Mouse (Mus musculus) layer of hippocampus, adult 11-12 months (tissue): ENCODE results near the gene Ryk.

Source experiments
- DNase-seq: peaks from one replicate; pipeline ENCODE4 v3.0.0; 2022; ENCODE audit warnings: low spot score

The Ryk gene

GRCm38 (mm10) chr9:102859399-102859798 lies 24.7 kb downstream of the Ryk start:
- no peak for DNase-seq

- DNase-seq = no peak
These were observed 25.2 kb downstream of the Ryk start for GRCm38 (mm10) chr9:102859963-102860362.

- DNase-seq = no peak
These were observed 26.2 kb downstream of the Ryk start for GRCm38 (mm10) chr9:102860802-102861469.

GRCm38 (mm10) chr9:102861789-102862188 lies 27.1 kb downstream of the Ryk start:
- DNase-seq = no peak

GRCm38 (mm10) chr9:102862260-102862659 lies 27.5 kb downstream of the Ryk start:
- DNase-seq = no peak

GRCm38 (mm10) chr9:102863876-102864545 lies 29.3 kb downstream of the Ryk start:
- peak; percentile 76 for DNase-seq

- no peak for DNase-seq
These were observed 30.2 kb downstream of the Ryk start for GRCm38 (mm10) chr9:102864931-102865330.

GRCm38 (mm10) chr9:102865946-102866737 lies 31.4 kb downstream of the Ryk start:
- no peak for DNase-seq

- peak; percentile 74 for DNase-seq
These were observed 32.2 kb downstream of the Ryk start for GRCm38 (mm10) chr9:102866893-102867292.

GRCm38 (mm10) chr9:102867516-102867915 lies 32.8 kb downstream of the Ryk start:
- DNase-seq = no peak

GRCm38 (mm10) chr9:102868451-102868850 lies 33.7 kb downstream of the Ryk start:
- no peak for DNase-seq

- DNase-seq = no peak
These were observed 41.5 kb downstream of the Ryk start for GRCm38 (mm10) chr9:102876054-102876690.

GRCm38 (mm10) chr9:102877916-102878315 lies 43.2 kb downstream of the Ryk start:
- no peak for DNase-seq

- DNase-seq = peak; percentile 63
These were observed 44.8 kb downstream of the Ryk start for GRCm38 (mm10) chr9:102879545-102879944.

GRCm38 (mm10) chr9:102884703-102885102 lies 50.0 kb downstream of the Ryk start:
- no peak for DNase-seq

GRCm38 (mm10) chr9:102890166-102890565 lies 55.4 kb downstream of the Ryk start:
- DNase-seq = no peak

- DNase-seq = no peak
These were observed 58.0 kb downstream of the Ryk start for GRCm38 (mm10) chr9:102892480-102893355.

- DNase-seq = no peak
These were observed 58.7 kb downstream of the Ryk start for GRCm38 (mm10) chr9:102893356-102893870.

- no peak for DNase-seq
These were observed 65.2 kb downstream of the Ryk start for GRCm38 (mm10) chr9:102899916-102900315.

- DNase-seq = no peak
These were observed 67.6 kb downstream of the Ryk start for GRCm38 (mm10) chr9:102902308-102902707.

- no peak for DNase-seq
These were observed 70.2 kb downstream of the Ryk start for GRCm38 (mm10) chr9:102904952-102905351.
